Mouse (Mus musculus) forebrain, embryonic 11.5 days (tissue): ENCODE measurements around the gene Urgcp. TPM values are rescaled to one million over a fixed set of nuclear protein-coding genes. Genes with fewer than 3 reads are reported as not detected.

Experiments used
- ATAC-seq: fragments of 200-750 bp; cut with Nextera tagmentation; replicated peaks from 2 replicates; pipeline ENCODE4 v1.8.0; 2017; ENCODE audit warnings: moderate TSS enrichment; ENCODE audit not compliant: low FRiP score
- DNase-seq: peaks from one replicate; pipeline ENCODE4 v3.0.0-alpha.2; 2017; ENCODE audit warnings: low spot score
- H3K27ac ChIP-seq: fragments of 300-500 bp; sonication (generic); 2 replicates; pipeline ENCODE4 v1.5.1; 2014; ENCODE audit warnings: low read depth, low read length
- H3K27me3 ChIP-seq: fragments of 300-500 bp; sonication (generic); 2 replicates; pipeline ENCODE4 v1.6.1; 2014; ENCODE audit warnings: mild to moderate bottlenecking, low read length, mixed read lengths; ENCODE audit not compliant: control insufficient read depth, insufficient read depth
- H3K36me3 ChIP-seq: fragments of 300-500 bp; sonication (generic); 2 replicates; pipeline ENCODE4 v1.6.1; 2014; ENCODE audit warnings: mild to moderate bottlenecking, low read length, moderate library complexity, mixed read lengths; ENCODE audit not compliant: control insufficient read depth, insufficient read depth
- H3K4me1 ChIP-seq: fragments of 300-500 bp; sonication (generic); replicated peaks from 2 replicates; pipeline ENCODE4 v1.6.1; 2014; ENCODE audit warnings: low read length, mixed read lengths; ENCODE audit not compliant: control insufficient read depth, insufficient read depth
- H3K4me2 ChIP-seq: fragments of 300-500 bp; sonication (generic); 2 replicates; pipeline ENCODE4 v1.6.1; 2014; ENCODE audit warnings: low read depth, mild to moderate bottlenecking, low read length, moderate library complexity, mixed read lengths; ENCODE audit not compliant: severe bottlenecking
- H3K4me3 ChIP-seq: fragments of 300-500 bp; sonication (generic); 2 replicates; pipeline ENCODE4 v1.5.1; 2014; ENCODE audit warnings: low read depth, low read length
- H3K9ac ChIP-seq: fragments of 300-500 bp; sonication (generic); 2 replicates; pipeline ENCODE4 v1.6.1; 2014; ENCODE audit warnings: low read length
- H3K9me3 ChIP-seq: fragments of 300-500 bp; sonication (generic); 2 replicates; pipeline ENCODE4 v1.6.1; 2016; ENCODE audit warnings: low read length, mixed read lengths; ENCODE audit not compliant: control insufficient read depth
- WGBS: fragments of 180-500 bp; shearing (Covaris S2); extraction: QIAGEN DNeasy Blood & Tissue Kit; methylation state at CpG from one replicate; pipeline ENCODE4 v1.1.7; 2014; 5-methylcytosine and 5-hydroxymethylcytosine counted together
- polyA plus RNA-seq: library from polyadenylated mRNA; unstranded; fragments of >200 nt; fragmentation: Nextera tagmentation; extraction: Ambion mirVana; gene quantifications from 2 replicates; pipeline ENCODE4 v1.2.1, GENCODE M21; 2014

Urgcp gene
- polyA plus RNA-seq, 1 experiment from 2014 or later = 20.1 TPM

DNA sequence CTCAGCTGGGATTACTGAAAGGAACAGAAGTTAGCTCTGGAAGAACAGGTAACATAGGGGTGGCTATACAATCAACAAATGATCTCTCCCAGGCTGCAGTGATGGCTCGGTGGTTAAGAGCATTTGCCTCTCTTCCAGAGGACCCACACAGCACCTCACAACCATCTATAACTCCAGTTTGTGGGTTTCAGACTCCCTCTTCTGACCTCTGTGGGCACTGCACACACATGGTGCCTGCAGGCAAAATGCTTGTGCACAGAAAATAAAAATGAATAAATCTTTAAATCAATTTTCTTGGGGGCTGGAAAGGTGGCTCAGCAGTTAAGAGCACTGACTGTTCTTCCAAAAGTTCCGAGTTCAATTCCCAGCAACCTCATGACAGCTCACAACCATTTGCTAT is 16.3 kb upstream of the Urgcp start:
- no peak for ATAC-seq
- peaks cover 3% of the 10 kb centered on the region; the same call in 1 of the 2 replicates for H3K36me3 ChIP-seq
- WGBS = 78% methylated on average over 2 of the region's 2 CpGs

DNA sequence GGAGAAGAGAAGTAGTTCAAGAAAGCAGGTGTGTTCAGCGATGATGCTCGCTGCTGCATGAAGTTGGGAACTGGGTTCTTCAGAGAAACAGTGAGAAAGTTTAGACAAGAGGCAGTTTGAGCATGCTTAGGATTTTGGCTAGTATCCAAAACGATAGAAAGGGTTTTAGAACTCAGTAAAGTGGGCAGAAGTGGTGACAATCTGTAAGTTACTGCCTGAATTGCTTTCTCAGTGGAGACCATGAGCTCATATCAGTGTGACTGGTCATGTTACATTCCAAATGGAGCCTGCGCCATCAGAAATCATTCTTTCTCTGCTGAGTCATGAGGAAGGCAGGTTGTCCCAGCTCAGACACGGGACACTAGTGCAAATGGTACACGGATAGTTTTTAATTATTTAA is 3.8 kb upstream of the Urgcp start:
- DNase-seq (no peak), ATAC-seq (no peak)
- Histone ChIP-seq H3K36me3 (no peaks in the 10 kb centered on the region), H3K27ac (no peak overlapping the region), H3K4me2 (no peak overlapping the region), H3K4me3 (no peak overlapping the region), H3K9ac (no peak overlapping the region), H3K9me3 (no peaks in the 10 kb centered on the region), H3K4me1 (no peaks in the 10 kb centered on the region), H3K27me3 (no peaks in the 10 kb centered on the region)
- WGBS = 90% methylated on average over 6 of the region's 6 CpGs

More for the DNA sequence above, 16.3 kb upstream of the Urgcp start:
- no peaks in the 10 kb centered on the region for H3K9me3 ChIP-seq
- H3K27me3 ChIP-seq = no peaks in the 10 kb centered on the region
- no peak overlapping the region for H3K4me3 ChIP-seq
- no peak overlapping the region for H3K4me2 ChIP-seq
- no peaks in the 10 kb centered on the region for H3K4me1 ChIP-seq
- no peak overlapping the region for H3K9ac ChIP-seq
- DNase-seq = peak; percentile 37
- no peak overlapping the region for H3K27ac ChIP-seq

DNA sequence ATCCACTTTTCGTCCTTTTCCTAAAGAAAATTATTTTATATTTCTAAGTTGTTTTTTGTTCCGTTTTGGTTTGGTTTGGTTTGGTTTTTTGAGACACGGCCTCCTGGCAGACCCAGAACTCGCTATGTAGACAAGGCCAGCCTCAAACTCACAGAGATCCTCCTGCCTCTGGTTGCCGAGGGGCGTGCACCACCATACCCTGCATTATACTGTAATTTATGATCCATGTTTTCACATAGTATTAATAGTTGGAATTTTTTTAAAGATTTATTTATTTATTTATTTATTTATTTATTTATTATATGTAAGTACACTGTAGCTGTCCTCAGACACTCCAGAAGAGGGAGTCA is 432 bp upstream of the Urgcp start:
- ATAC-seq = peak; percentile 65
- no peaks in the 10 kb centered on the region for H3K9me3 ChIP-seq
- H3K4me3 ChIP-seq = peak overlapping the region; percentile 73
- 24% methylated on average over 6 of the region's 6 CpGs for WGBS
- peak overlapping the region; percentile 30 for H3K9ac ChIP-seq
- no peak for DNase-seq
- no peak overlapping the region; the same call in 1 of the 2 replicates for H3K27ac ChIP-seq
- H3K4me1 ChIP-seq = no peaks in the 10 kb centered on the region; the same call in 1 of the 2 replicates
- peak overlapping the region; percentile 84 for H3K4me2 ChIP-seq
- no peaks in the 10 kb centered on the region for H3K36me3 ChIP-seq
- H3K27me3 ChIP-seq = no peaks in the 10 kb centered on the region

DNA sequence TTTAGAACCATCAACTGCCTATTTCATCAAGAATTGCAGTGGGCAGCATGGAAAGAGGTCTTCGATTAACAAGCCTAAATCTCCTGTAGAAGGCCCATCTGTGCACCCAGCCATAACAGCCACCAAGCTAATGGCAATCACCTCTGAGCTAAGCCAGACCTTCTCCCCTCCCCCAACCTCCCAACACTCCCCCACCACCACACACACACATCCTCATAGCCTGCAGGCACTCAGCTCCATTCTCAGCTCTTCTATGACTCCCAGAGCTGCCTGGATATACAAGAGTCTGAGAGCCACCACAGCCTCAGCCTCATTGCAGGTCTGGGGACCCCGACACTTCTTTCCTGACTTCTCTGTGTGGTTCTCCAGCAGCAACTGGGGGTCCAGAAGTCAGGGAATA is 8.4 kb downstream of the Urgcp start:
- Histone ChIP-seq H3K4me3 (no peak overlapping the region), H3K9me3 (no peaks in the 10 kb centered on the region), H3K36me3 (no peaks in the 10 kb centered on the region), H3K9ac (no peak overlapping the region), H3K4me2 (no peak overlapping the region), H3K27me3 (no peaks in the 10 kb centered on the region), H3K27ac (no peak overlapping the region), H3K4me1 (no peaks in the 10 kb centered on the region)
- ATAC-seq (no peak), DNase-seq (peak; percentile 43)
- WGBS = 82% methylated on average over 2 of the region's 2 CpGs

DNA sequence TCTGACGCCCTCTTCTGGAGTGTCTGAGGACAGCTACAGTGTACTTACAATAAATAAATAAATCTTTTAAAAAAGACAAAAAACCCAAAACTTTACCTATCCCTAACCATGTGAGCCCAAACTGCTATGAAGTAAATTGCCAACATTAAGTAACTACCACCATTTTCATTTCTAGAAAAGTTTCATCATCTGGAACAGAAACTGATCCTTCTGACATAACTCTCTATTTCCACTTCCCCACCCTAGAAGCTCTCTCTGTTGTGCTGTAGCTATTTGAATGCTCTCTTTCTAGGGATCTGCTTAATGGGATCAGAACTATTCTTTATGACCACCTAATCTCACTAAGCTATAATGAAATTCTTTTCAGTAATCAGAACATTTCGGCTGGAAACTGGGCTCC is 17.2 kb downstream of the Urgcp start:
- Histone ChIP-seq H3K27ac (no peak overlapping the region), H3K9ac (no peak overlapping the region), H3K9me3 (no peaks in the 10 kb centered on the region), H3K4me3 (no peak overlapping the region), H3K4me1 (peaks cover 2% of the 10 kb centered on the region; the same call in 1 of the 2 replicates), H3K4me2 (no peak overlapping the region), H3K36me3 (no peaks in the 10 kb centered on the region), H3K27me3 (no peaks in the 10 kb centered on the region)
- 75% methylated on average over 2 of the region's 2 CpGs for WGBS
- DNase-seq (no peak), ATAC-seq (no peak)

DNA sequence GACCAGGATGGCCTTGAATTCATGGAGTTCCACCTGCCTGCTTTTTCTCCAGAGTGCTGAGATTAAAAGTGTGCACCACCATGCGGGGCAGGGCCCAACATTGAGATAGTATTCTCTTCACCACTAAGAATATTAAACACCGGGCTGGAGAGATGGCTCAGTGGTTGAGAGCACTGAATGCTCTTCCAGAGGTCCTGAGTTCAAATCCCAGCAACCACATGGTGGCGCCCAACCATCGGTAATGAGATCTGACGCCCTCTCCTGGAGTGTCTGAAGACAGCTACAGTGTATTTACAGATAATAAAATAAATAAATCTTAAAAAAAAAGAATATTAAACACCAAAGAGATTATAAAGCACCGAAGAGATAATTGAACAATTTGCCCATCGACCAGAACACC is 20.1 kb downstream of the Urgcp start:
- H3K9ac ChIP-seq = no peak overlapping the region
- H3K4me2 ChIP-seq = no peak overlapping the region
- H3K27me3 ChIP-seq = no peaks in the 10 kb centered on the region
- no peak overlapping the region for H3K4me3 ChIP-seq
- 76% methylated on average over 7 of the region's 7 CpGs for WGBS
- DNase-seq (peak; percentile 42), ATAC-seq (no peak)
- no peaks in the 10 kb centered on the region for H3K36me3 ChIP-seq
- no peak overlapping the region for H3K27ac ChIP-seq
- no peaks in the 10 kb centered on the region for H3K9me3 ChIP-seq
- peaks cover 2% of the 10 kb centered on the region; the same call in 1 of the 2 replicates for H3K4me1 ChIP-seq

DNA sequence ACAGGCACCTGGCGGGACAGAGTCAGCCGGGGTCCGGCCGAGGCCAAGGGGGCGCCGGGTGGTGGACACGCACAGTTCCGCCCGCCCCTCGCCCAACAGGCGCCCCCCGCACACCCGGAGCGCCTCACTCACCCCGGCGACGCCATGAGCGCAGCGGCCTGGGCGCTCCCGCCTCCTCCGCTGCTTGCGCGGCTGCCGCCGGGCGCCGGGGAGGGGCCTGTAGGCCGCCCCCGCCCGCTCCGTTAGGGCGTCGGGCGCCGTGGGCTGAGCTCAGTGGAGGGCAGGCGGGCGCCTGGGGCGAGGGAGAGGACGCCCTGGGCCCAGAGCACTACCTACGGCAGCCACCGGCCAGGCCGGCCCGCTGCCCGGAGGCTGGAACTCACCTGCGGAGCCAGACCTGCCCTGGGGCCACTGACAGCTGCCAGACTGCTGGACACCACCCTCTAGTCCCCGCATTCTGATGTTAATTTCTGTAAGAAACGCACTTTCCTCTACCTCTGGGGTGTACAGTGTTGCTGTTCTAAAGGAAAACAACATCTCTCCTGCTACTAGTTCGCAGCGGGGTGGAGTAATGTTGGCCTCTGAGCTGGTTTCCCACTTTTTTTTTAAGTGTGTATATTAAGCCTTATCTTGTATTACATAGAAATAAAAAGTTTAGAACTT is 21.1 kb downstream of the Urgcp start:
- peaks cover 2% of the 10 kb centered on the region; the same call in 1 of the 2 replicates for H3K4me1 ChIP-seq
- DNase-seq (peak; percentile 74), ATAC-seq (peak; percentile 86)
- H3K4me3 ChIP-seq = peak overlapping the region; percentile 77
- H3K27ac ChIP-seq = no peak overlapping the region
- H3K36me3 ChIP-seq = no peaks in the 10 kb centered on the region
- peak overlapping the region; percentile 95 for H3K9ac ChIP-seq
- WGBS = 1% methylated on average over 36 of the region's 50 CpGs
- H3K27me3 ChIP-seq = no peaks in the 10 kb centered on the region
- no peaks in the 10 kb centered on the region for H3K9me3 ChIP-seq
- H3K4me2 ChIP-seq = peak overlapping the region; percentile 99

DNA sequence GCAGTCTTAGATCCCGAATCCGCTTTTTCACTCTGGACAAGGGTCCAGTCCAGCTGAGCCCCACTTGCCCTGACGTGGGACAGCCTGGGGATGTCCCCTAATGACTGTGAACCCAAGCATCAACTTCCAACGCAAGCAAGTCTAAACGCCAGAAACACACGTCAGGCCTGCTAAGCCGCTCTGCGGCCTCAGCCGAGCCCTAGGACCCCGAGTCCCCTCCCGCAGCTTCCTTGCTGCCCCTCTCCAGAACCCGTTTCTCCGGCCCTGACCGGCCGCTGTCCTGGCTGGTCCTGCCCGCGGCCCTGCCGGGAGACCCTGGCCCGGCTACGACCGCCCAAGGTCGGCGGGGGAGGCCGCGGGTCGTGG is 21.6 kb downstream of the Urgcp start:
- no peaks in the 10 kb centered on the region for H3K27me3 ChIP-seq
- H3K4me3 ChIP-seq = peak overlapping the region; percentile 77
- WGBS = 2% methylated on average over 25 of the region's 26 CpGs
- DNase-seq = no peak
- ATAC-seq = peak; percentile 79
- peak overlapping the region; percentile 99 for H3K4me2 ChIP-seq
- no peaks in the 10 kb centered on the region for H3K9me3 ChIP-seq
- peaks cover 2% of the 10 kb centered on the region; the same call in 1 of the 2 replicates for H3K4me1 ChIP-seq
- no peak overlapping the region for H3K27ac ChIP-seq
- H3K36me3 ChIP-seq = no peaks in the 10 kb centered on the region
- H3K9ac ChIP-seq = peak overlapping the region; percentile 95

DNA sequence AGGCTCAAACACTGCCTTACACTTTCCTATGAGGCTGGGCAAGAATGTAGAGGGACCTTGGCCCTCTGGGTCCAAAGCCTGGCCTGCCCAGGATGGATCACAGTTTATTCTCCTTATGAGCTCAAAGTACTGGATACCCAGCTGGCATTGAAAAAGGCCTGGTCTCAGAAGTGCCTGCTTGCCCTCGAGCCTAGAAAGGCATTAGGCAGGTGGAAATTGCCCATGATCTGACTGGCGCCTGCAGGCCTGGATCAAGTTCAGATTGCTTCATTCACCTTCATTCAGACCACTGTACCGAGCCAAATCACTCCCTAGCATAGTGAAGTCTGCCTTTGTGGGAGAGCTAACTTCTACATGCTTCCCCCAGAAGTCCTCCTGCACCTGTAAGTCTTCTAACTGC is 22.3 kb downstream of the Urgcp start:
- Histone ChIP-seq H3K27me3 (no peaks in the 10 kb centered on the region), H3K36me3 (no peaks in the 10 kb centered on the region), H3K4me1 (peaks cover 2% of the 10 kb centered on the region; the same call in 1 of the 2 replicates), H3K4me3 (no peak overlapping the region), H3K9ac (no peak overlapping the region), H3K27ac (no peak overlapping the region), H3K4me2 (no peak overlapping the region), H3K9me3 (no peaks in the 10 kb centered on the region)
- 73% methylated on average over 3 of the region's 3 CpGs for WGBS
- ATAC-seq (no peak), DNase-seq (peak; percentile 40)
